Mouse (Mus musculus) cortical plate, adult 2 months (tissue): ENCODE measurements around the gene Iqsec1.

Source experiments
- CTCF ChIP-seq: fragments of 200-500 bp; IDR thresholded peaks from 2 replicates; pipeline ENCODE4 v1.5.1; 2011; ENCODE audit warnings: mild to moderate bottlenecking, control low read depth, low read length; ENCODE audit not compliant: insufficient read depth; ENCODE audit errors: extremely low read depth
- POLR2A ChIP-seq: fragments of 200-500 bp; IDR thresholded peaks from 2 replicates; pipeline ENCODE4 v1.6.1; 2011; ENCODE audit warnings: mild to moderate bottlenecking, low read length, control low read depth; ENCODE audit not compliant: insufficient read depth; ENCODE audit errors: extremely low read depth

DNA sequence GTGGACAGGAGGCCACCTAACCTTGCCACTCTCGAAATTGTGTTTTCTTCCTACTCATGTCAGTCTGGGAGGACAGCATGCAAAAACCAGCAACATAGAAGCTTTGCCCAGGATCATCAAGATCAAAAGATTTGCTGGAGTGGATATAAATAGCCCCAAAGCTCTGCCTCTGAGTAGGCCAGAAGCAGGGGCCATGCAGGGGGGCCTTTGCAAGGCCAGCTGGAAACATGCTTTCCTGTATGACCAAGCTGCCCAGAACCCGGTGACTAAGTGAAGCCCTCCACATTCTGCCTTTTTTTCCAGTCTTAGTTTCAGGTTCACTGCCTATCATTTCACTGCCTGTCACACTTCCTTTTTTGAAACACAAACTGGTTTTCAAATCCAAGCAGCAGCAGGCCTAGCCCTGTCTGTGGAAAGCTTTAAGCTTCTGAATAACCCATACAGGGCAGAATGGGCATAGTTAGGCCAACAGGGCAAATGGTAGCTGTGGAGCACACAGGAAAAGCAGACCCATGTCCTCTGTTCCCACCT, 19.1 kb downstream of the Iqsec1 start:
- no peak for TF ChIP-seq CTCF
- no peak for TF ChIP-seq POLR2A
